Mouse (Mus musculus) forebrain, embryonic 14.5 days (tissue): ENCODE data around the gene Rpl10. TPM values are rescaled to one million over a fixed set of nuclear protein-coding genes. Genes with fewer than 3 reads are reported as not detected.

Source experiments
- ATAC-seq: fragments of 200-750 bp; cut with Nextera tagmentation; 2 replicates; pipeline ENCODE4 v1.8.0; 2017; ENCODE audit warnings: mild to moderate bottlenecking, moderate library complexity
- DNase-seq: peaks from one replicate; pipeline ENCODE4 v3.0.0-alpha.2; 2015; ENCODE audit warnings: low spot score
- H3K27ac ChIP-seq: fragments of 300-500 bp; sonication (generic); 2 replicates; pipeline ENCODE4 v1.5.1; 2014; ENCODE audit warnings: low read depth, mild to moderate bottlenecking, control low read depth, low read length, moderate library complexity
- H3K27me3 ChIP-seq: fragments of 300-500 bp; sonication (generic); replicated peaks from 2 replicates; pipeline ENCODE4 v1.6.1; 2014; ENCODE audit warnings: low read length, control low read depth, mixed read lengths; ENCODE audit not compliant: control insufficient read depth, insufficient read depth
- H3K36me3 ChIP-seq: fragments of 300-500 bp; sonication (generic); 2 replicates; pipeline ENCODE4 v1.6.1; 2014; ENCODE audit warnings: low read length, control low read depth; ENCODE audit not compliant: control insufficient read depth, insufficient read depth
- H3K4me1 ChIP-seq: fragments of 300-500 bp; sonication (generic); 2 replicates; pipeline ENCODE4 v1.6.1; 2014; ENCODE audit warnings: antibody characterized with exemption, low read length, control low read depth; ENCODE audit not compliant: control insufficient read depth, insufficient read depth
- H3K4me2 ChIP-seq: fragments of 300-500 bp; sonication (generic); 2 replicates; pipeline ENCODE4 v1.6.1; 2014; ENCODE audit warnings: mild to moderate bottlenecking, control low read depth, low read length
- H3K4me3 ChIP-seq: fragments of 300-500 bp; sonication (generic); 2 replicates; pipeline ENCODE4 v1.5.1; 2014; ENCODE audit warnings: low read depth, low read length, control low read depth
- H3K9ac ChIP-seq: fragments of 300-500 bp; sonication (generic); 2 replicates; pipeline ENCODE4 v1.6.1; 2014; ENCODE audit warnings: mild to moderate bottlenecking, low read length, control low read depth, moderate library complexity
- H3K9me3 ChIP-seq: fragments of 300-500 bp; sonication (generic); replicated peaks from 2 replicates; pipeline ENCODE4 v1.6.1; 2016; ENCODE audit warnings: low read length, control low read depth, mixed read lengths; ENCODE audit not compliant: control insufficient read depth
- WGBS: fragments of 180-500 bp; shearing (Covaris S2); extraction: QIAGEN DNeasy Blood & Tissue Kit; methylation state at CpG from one replicate; pipeline ENCODE4 v1.1.7; 2014; 5-methylcytosine and 5-hydroxymethylcytosine counted together
- polyA plus RNA-seq: library from polyadenylated mRNA; unstranded; fragments of >200 nt; fragmentation: Nextera tagmentation; extraction: Ambion mirVana; gene quantifications from 2 replicates; pipeline ENCODE4 v1.2.1, GENCODE M21; 2014

Gene Rpl10
- polyA plus RNA-seq, 1 experiment from 2014 or later = 677 TPM

GRCm38 (mm10) chrX:74270902-74271551 lies 415 bp downstream of the Rpl10 start:
- H3K36me3 ChIP-seq = peaks cover 8% of the 10 kb centered on the region; the same call in 1 of the 2 replicates
- H3K4me3 ChIP-seq = peak overlapping the region; percentile 50
- no peaks in the 10 kb centered on the region for H3K27me3 ChIP-seq
- 0 out of 2 replicates have a peak, but pooled peaks have one; percentile 1 for ATAC-seq
- no peaks in the 10 kb centered on the region for H3K4me1 ChIP-seq
- H3K27ac ChIP-seq = no peak overlapping the region
- 37% methylated on average over 27 of the region's 27 CpGs for WGBS
- H3K9me3 ChIP-seq = no peaks in the 10 kb centered on the region
- H3K9ac ChIP-seq = peak overlapping the region; percentile 74
- peak overlapping the region; percentile 63 for H3K4me2 ChIP-seq
- DNase-seq = peak; percentile 21

- DNase-seq (no peak), ATAC-seq (no peak)
- H3K4me1 ChIP-seq = no peaks in the 10 kb centered on the region
- no peaks in the 10 kb centered on the region for H3K27me3 ChIP-seq
- no peaks in the 10 kb centered on the region for H3K9me3 ChIP-seq
- no peak overlapping the region for H3K9ac ChIP-seq
- whole genome bisulfite sequencing = 36% methylated on average over 10 of the region's 10 CpGs
- peaks cover 8% of the 10 kb centered on the region; the same call in 1 of the 2 replicates for H3K36me3 ChIP-seq
- no peak overlapping the region for H3K4me3 ChIP-seq
- H3K27ac ChIP-seq = no peak overlapping the region
- H3K4me2 ChIP-seq = no peak overlapping the region
These were observed 3.1 kb downstream of the Rpl10 start for GRCm38 (mm10) chrX:74273422-74274322.

- Histone ChIP-seq H3K27ac (no peak overlapping the region), H3K27me3 (no peaks in the 10 kb centered on the region), H3K9ac (no peak overlapping the region), H3K36me3 (peaks cover 5% of the 10 kb centered on the region; the same call in 1 of the 2 replicates), H3K4me1 (no peaks in the 10 kb centered on the region), H3K4me3 (no peak overlapping the region), H3K4me2 (no peak overlapping the region), H3K9me3 (no peaks in the 10 kb centered on the region)
- ATAC-seq = no peak
- WGBS = 73% methylated on average over 8 of the region's 8 CpGs
- no peak for DNase-seq
These were observed 7.3 kb downstream of the Rpl10 start for GRCm38 (mm10) chrX:74277916-74278315.

GRCm38 (mm10) chrX:74281041-74281731 lies 10.6 kb downstream of the Rpl10 start:
- Histone ChIP-seq H3K4me2 (peak overlapping the region; percentile 70), H3K9me3 (no peaks in the 10 kb centered on the region), H3K4me3 (peak overlapping the region; percentile 49), H3K9ac (peak overlapping the region; percentile 75), H3K27ac (no peak overlapping the region), H3K36me3 (no peaks in the 10 kb centered on the region), H3K27me3 (no peaks in the 10 kb centered on the region), H3K4me1 (peaks cover 4% of the 10 kb centered on the region; the same call in 1 of the 2 replicates)
- 21% methylated on average over 14 of the region's 14 CpGs for WGBS
- DNase-seq (no peak), ATAC-seq (no peak)

GRCm38 (mm10) chrX:74281732-74282394 lies 11.3 kb downstream of the Rpl10 start, which contains the start of the genes Taz and Dnase1l1:
Gene Taz (plus strand): TSS chrX:74281912.
Gene Dnase1l1 (minus strand): TSS chrX:74282337.
- peak; percentile 50 for DNase-seq
- H3K4me3 ChIP-seq = peak within 1 kb of the TSS; percentile 49
- peak within 1 kb of the TSS; percentile 70 for H3K4me2 ChIP-seq
- H3K9ac ChIP-seq = peak within 1 kb of the TSS; percentile 75
- H3K4me1 ChIP-seq = peaks cover 4% of the 10 kb centered on the region; the same call in 1 of the 2 replicates
- peak within 1 kb of the TSS; percentile 83 for H3K27ac ChIP-seq
- no peaks in the 10 kb centered on the region for H3K9me3 ChIP-seq
- 35% methylated on average over 16 of the region's 16 CpGs for WGBS
- peak; percentile 53 for ATAC-seq
- H3K27me3 ChIP-seq = no peaks in the 10 kb centered on the region
- H3K36me3 ChIP-seq = no peaks in the 10 kb centered on the region

- peak; percentile 89 for ATAC-seq
- Histone ChIP-seq H3K27ac (peak overlapping the region; percentile 83), H3K9me3 (no peaks in the 10 kb centered on the region), H3K36me3 (no peaks in the 10 kb centered on the region), H3K4me3 (peak overlapping the region; percentile 49), H3K9ac (peak overlapping the region; percentile 75), H3K4me2 (peak overlapping the region; percentile 70), H3K4me1 (peaks cover 4% of the 10 kb centered on the region; the same call in 1 of the 2 replicates), H3K27me3 (no peaks in the 10 kb centered on the region)
- 31% methylated on average over 39 of the region's 39 CpGs for WGBS
- DNase-seq = peak; percentile 95
These were observed 11.9 kb downstream of the Rpl10 start for GRCm38 (mm10) chrX:74282395-74283091.

GRCm38 (mm10) chrX:74283092-74283437 lies 12.5 kb downstream of the Rpl10 start:
- no peaks in the 10 kb centered on the region for H3K27me3 ChIP-seq
- peak overlapping the region; percentile 70 for H3K4me2 ChIP-seq
- peak; percentile 13; the same call in 1 of the 2 replicates for ATAC-seq
- H3K4me1 ChIP-seq = peaks cover 4% of the 10 kb centered on the region; the same call in 1 of the 2 replicates
- no peak for DNase-seq
- H3K27ac ChIP-seq = peak overlapping the region; percentile 83; the same call in 1 of the 2 replicates
- H3K9ac ChIP-seq = peak overlapping the region; percentile 75
- peak overlapping the region; percentile 49 for H3K4me3 ChIP-seq
- WGBS = 50% methylated on average over 5 of the region's 5 CpGs
- H3K36me3 ChIP-seq = no peaks in the 10 kb centered on the region
- H3K9me3 ChIP-seq = no peaks in the 10 kb centered on the region
